Mouse (Mus musculus): ENCODE data around the gene Gm13078. TPM values are rescaled to one million over a fixed set of nuclear protein-coding genes. Genes with fewer than 3 reads are reported as not detected.

Gm13078 gene
- not detected in 2 replicates for polyA plus RNA-seq (2012)

DNA sequence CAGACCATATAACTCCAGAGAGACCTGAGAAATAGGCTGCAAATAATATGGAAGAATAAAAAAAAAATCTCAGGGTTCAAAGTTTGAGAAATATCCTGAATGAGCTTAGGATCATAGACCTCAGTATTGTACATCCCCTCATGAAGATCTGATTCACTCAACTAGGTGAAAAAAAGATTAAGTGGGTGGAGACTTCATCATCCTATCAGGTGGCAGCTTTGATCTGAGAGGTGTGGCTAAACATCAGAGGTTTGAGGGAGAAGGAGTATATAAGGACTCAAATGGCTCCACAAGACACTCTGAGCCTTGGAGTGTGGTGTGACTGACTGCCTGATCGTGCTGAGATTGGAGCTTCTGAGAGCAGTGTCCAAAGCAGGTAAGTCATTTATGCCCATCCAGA is at the start of gene Gm13078:
TSS of gene Gm13078 (plus strand) at position 301 of the 400 bp plus-strand sequence.

DNA sequence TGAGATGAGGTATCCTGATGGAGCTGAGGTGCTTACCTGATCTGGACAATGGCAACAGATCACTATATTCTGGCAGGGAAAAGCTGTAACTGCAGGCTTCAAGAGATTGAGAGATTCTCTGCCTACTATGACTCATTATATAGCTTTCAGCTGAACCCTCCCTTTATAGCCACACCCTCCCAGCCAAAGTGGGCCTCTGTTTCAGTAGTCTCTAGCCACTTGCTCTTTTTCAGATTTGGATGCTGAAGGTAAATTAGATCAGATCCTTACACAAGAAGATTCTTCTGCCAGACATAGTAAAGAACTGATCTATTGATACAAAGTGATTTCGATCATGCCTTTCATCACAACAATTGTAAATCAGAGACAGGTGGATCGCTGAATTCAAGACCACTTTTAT is 16.6 kb upstream of the Gm13078 start, which contains the start of gene Gm13089:
TSS of gene Gm13089 (minus strand) at position 101 of the 400 bp plus-strand sequence.

Other genes with a start within 250 kb of the Gm13078 start
- not detected in 2 replicates for gene Gm13043, start 208.1 kb upstream of the Gm13078 start, polyA plus RNA-seq (2012)
- gene Gm13040, start 183.5 kb upstream of the Gm13078 start, polyA plus RNA-seq (2012) = not detected in 2 replicates
- not detected in 2 replicates for gene BC080695, start 167.8 kb upstream of the Gm13078 start, polyA plus RNA-seq (2012)
- not detected in 2 replicates for gene Gm13057, start 167.7 kb upstream of the Gm13078 start, polyA plus RNA-seq (2012)
- not detected in 2 replicates for gene Gm13083, start 104.5 kb upstream of the Gm13078 start, polyA plus RNA-seq (2012)
- gene Gm13088, start 62.2 kb upstream of the Gm13078 start, polyA plus RNA-seq (2012) = not detected in 2 replicates
- not detected in 2 replicates for gene Gm13089, start 16.7 kb upstream of the Gm13078 start, polyA plus RNA-seq (2012)
- gene Gm13023, start 69.9 kb downstream of the Gm13078 start, polyA plus RNA-seq (2012) = not detected in 2 replicates
- not detected in 2 replicates for gene Gm13084, start 96.6 kb downstream of the Gm13078 start, polyA plus RNA-seq (2012)
- not detected in 2 replicates for gene Gm13103, start 127.0 kb downstream of the Gm13078 start, polyA plus RNA-seq (2012)
- 0.05 TPM in 1 of 2 replicates, not detected in the other for gene Pramef6, start 180.9 kb downstream of the Gm13078 start, polyA plus RNA-seq (2012)
- gene Pramef25, start 231.6 kb downstream of the Gm13078 start, polyA plus RNA-seq (2012) = not detected in 2 replicates
- gene Gm13101, start 247.5 kb downstream of the Gm13078 start, polyA plus RNA-seq (2012) = not detected in 2 replicates

Data from megakaryocyte-erythroid progenitor cell, adult 5 weeks (primary cell).